Mouse (Mus musculus) limb, embryonic 13.5 days (tissue): Measurements from ENCODE around the gene Clec2e. TPM values are rescaled to one million over a fixed set of nuclear protein-coding genes. Genes with fewer than 3 reads are reported as not detected.
"Not testable (repeated sequence)": the region's sequence is repeated elsewhere in the genome, so short reads cannot be mapped to it uniquely, and the experiment has no call there.

Source experiments
- ATAC-seq: fragments of 200-750 bp; cut with Nextera tagmentation; 2 replicates; pipeline ENCODE4 v1.8.0; 2017; ENCODE audit warnings: low read depth, moderate number of reproducible peaks, moderate TSS enrichment; ENCODE audit not compliant: low FRiP score
- H3K27ac ChIP-seq: fragments of 300-500 bp; sonication (generic); 2 replicates; pipeline ENCODE4 v1.5.1; 2015; ENCODE audit warnings: inconsistent platforms, mild to moderate bottlenecking, moderate library complexity
- H3K27me3 ChIP-seq: fragments of 300-500 bp; sonication (generic); 2 replicates; pipeline ENCODE4 v1.6.1; 2015; ENCODE audit warnings: mild to moderate bottlenecking, inconsistent platforms
- H3K36me3 ChIP-seq: fragments of 300-500 bp; sonication (generic); 2 replicates; pipeline ENCODE4 v1.6.1; 2015; ENCODE audit warnings: inconsistent platforms, mild to moderate bottlenecking, moderate library complexity
- H3K4me1 ChIP-seq: fragments of 300-500 bp; sonication (generic); 2 replicates; pipeline ENCODE4 v1.6.1; 2015; ENCODE audit warnings: inconsistent platforms
- H3K4me2 ChIP-seq: fragments of 300-500 bp; sonication (generic); replicated peaks from 2 replicates; pipeline ENCODE4 v1.6.1; 2015; ENCODE audit warnings: inconsistent platforms, mild to moderate bottlenecking, moderate library complexity
- H3K4me3 ChIP-seq: fragments of 300-500 bp; sonication (generic); 2 replicates; pipeline ENCODE4 v1.5.1; 2015; ENCODE audit warnings: moderate library complexity, mild to moderate bottlenecking, inconsistent platforms
- H3K9ac ChIP-seq: fragments of 300-500 bp; sonication (generic); 2 replicates; pipeline ENCODE4 v1.6.1; 2015; ENCODE audit warnings: mild to moderate bottlenecking, inconsistent platforms
- H3K9me3 ChIP-seq: fragments of 300-500 bp; sonication (generic); 2 replicates; pipeline ENCODE4 v1.6.1; 2016; ENCODE audit warnings: inconsistent platforms
- WGBS: fragments of 180-500 bp; shearing (Covaris S2); methylation state at CpG from one replicate; pipeline ENCODE4 v1.1.7; 2015; 5-methylcytosine and 5-hydroxymethylcytosine counted together
- polyA plus RNA-seq: library from polyadenylated mRNA; unstranded; fragments of >200 nt; fragmentation: Nextera tagmentation; extraction: Ambion mirVana; gene quantifications from 2 replicates; pipeline ENCODE4 v1.2.1, GENCODE M21; 2015

The Clec2e gene
- not detected in 2 replicates for polyA plus RNA-seq

DNA sequence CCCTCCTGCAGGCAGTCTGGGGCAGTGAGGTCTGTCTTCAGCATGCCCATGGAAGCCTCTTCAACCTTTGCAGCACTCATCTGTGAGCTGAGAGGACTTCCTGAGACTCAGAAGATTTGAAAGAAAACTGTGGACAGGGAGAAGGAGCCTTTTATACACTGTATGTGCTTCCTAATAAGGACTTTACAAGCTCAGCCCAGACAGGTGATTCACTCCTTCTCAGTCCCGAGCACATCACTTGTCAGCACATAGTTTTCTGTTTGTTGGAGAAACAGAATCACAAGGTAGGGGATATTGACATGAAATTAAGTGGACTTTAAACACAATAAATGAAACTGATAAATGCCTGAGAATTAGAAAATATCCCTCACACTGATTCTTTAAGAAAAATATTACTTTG lies at the start of gene Clec2e:
Gene Clec2e (minus strand): TSS at position 120 of the 400 bp plus-strand sequence.
- not testable (repeated sequence) for ATAC-seq, H3K4me3 ChIP-seq, H3K27ac ChIP-seq, H3K27me3 ChIP-seq, H3K4me2 ChIP-seq, H3K9me3 ChIP-seq, H3K4me1 ChIP-seq, H3K36me3 ChIP-seq, H3K9ac ChIP-seq
- WGBS: 56% methylated on average over 1 of the region's 1 CpGs

DNA sequence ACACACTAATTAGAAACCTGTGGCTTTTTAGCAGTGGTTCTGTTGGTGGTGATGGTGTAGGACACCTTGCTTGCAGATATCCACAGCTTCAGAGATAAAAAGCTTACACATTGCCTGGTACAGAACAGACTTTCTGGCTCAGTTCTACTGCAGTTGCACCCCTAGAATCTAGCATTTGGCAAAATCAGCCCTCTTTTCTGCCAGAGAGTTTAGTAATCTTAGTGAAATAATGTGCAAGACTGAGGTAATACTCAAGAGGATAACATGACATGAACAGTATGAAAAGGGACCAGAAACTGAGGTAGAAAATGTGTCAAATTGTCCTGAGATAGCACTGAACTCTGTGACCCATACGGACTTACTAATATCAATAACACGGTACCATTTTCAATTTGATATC lies 46.1 kb upstream of the Clec2e start:
- Histone ChIP-seq H3K9ac (no peak overlapping the region), H3K27me3 (no peaks in the 10 kb centered on the region), H3K4me1 (no peaks in the 10 kb centered on the region), H3K4me2 (no peak overlapping the region), H3K9me3 (no peaks in the 10 kb centered on the region), H3K36me3 (no peaks in the 10 kb centered on the region), H3K4me3 (no peak overlapping the region), H3K27ac (no peak overlapping the region)
- 93% methylated on average over 2 of the region's 2 CpGs for WGBS
- ATAC-seq: no peak

DNA sequence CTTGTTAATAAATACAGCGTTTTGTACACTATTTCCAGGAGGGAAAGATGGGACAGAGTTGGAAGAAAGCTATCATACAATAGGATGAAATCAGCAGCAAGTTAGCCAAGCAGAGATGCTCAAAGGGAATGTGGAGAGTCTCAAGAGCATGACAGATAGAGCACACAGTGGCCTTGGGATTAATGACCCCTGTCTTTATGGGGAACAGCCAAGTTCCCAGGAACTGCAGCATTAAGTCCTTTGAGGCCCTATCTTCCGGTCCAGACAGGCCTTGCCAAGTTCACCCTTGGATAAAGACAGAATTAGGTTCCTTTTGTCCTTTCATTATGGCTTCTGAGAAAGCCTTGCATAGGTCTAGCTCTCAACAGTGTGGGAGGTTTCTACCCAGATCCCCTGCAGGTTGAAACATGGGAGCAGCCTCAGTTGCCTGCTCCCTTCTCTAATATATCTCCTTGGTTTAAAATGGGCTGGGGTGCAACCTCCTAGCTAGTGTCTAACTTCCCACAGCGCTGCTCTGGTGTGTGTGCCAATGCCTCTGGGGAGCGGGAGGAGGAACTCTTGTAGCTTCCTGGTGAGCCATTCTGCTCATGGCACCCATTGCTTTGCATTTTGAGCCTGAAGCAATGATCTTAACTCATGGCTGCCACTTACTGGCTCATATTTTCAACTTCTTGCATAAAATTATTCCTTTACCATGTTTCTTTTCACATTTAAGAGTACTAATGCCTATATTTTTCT lies 32.1 kb upstream of the Clec2e start:
- H3K27me3 ChIP-seq: no peaks in the 10 kb centered on the region
- no peak for ATAC-seq
- no peak overlapping the region for H3K4me3 ChIP-seq
- 84% methylated on average over 4 of the region's 4 CpGs for WGBS
- H3K36me3 ChIP-seq: no peaks in the 10 kb centered on the region
- no peak overlapping the region for H3K27ac ChIP-seq
- H3K4me1 ChIP-seq: no peaks in the 10 kb centered on the region
- no peak overlapping the region for H3K9ac ChIP-seq
- no peaks in the 10 kb centered on the region for H3K9me3 ChIP-seq
- H3K4me2 ChIP-seq: no peak overlapping the region

DNA sequence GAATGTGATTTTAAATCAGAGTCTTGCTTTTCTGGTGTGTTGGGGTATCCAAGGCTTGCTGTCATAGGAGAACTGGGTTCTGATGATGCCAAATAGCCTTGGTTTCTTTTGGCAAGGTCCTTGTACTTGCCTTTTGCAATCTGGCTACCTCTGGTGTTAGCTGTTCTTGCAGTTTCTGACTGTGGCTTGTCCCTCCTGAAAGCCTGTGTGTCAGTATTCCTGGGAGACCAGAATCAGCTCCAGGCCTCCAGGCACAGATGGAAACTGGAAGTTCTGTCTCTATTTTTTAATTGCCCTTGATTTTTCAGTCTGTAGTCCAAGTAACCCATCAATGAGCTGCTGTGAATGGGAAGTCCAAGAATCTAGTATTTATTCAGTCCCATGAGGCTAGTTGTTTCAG lies 26.1 kb upstream of the Clec2e start:
- Histone ChIP-seq H3K27me3 (no peaks in the 10 kb centered on the region), H3K4me2 (no peak overlapping the region), H3K27ac (no peak overlapping the region), H3K9ac (no peak overlapping the region), H3K9me3 (no peaks in the 10 kb centered on the region), H3K36me3 (no peaks in the 10 kb centered on the region), H3K4me3 (no peak overlapping the region), H3K4me1 (no peaks in the 10 kb centered on the region)
- ATAC-seq: no peak

DNA sequence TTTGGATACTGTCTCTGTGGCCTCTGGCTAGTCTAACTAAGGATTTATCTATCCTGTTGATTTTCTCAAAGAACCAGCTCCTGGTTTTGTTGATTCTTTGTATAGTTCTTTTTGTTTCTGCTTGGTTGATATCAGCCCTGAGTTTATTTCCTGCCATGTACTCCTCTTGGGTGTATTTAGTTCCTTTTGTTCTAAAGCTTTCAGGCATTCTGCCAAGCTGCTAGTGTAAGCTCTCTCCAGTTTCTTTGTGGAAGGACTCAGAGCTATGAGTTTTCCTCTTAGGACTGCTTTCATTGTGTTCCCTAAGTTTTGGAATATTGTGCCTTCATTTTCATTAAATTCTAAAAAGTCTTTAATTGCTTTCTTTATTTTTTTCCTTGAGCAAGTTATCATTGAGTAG lies 23.8 kb upstream of the Clec2e start:
- ATAC-seq, H3K4me3 ChIP-seq, H3K9ac ChIP-seq, H3K4me2 ChIP-seq, H3K4me1 ChIP-seq, H3K9me3 ChIP-seq, H3K27ac ChIP-seq, H3K27me3 ChIP-seq, H3K36me3 ChIP-seq: not testable (repeated sequence)

DNA sequence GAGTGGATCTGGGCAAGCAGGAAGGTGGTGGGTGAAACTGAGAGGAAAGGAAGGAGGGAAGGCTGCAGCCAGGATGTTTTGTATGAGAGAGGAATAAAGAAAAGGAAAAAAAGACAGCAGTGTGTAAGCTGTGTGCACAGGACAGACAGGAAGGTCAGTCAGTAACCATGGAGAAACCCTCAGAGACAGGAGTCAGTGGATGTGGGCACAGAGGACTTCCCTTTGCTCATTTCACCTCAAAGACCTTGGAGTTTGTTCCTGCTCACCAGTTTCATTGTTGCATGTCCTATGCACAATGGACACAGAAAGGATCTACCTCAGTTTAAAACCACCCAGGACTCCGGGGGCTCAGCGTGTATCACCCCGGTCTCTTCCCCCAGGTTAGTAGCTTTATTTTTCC lies 15.5 kb upstream of the Clec2e start:
- Histone ChIP-seq H3K4me2 (no peak overlapping the region), H3K4me1 (no peaks in the 10 kb centered on the region), H3K36me3 (no peaks in the 10 kb centered on the region), H3K9me3 (no peaks in the 10 kb centered on the region), H3K4me3 (no peak overlapping the region), H3K27ac (no peak overlapping the region), H3K9ac (no peak overlapping the region), H3K27me3 (no peaks in the 10 kb centered on the region)
- ATAC-seq: no peak
- 97% methylated on average over 3 of the region's 3 CpGs for WGBS

DNA sequence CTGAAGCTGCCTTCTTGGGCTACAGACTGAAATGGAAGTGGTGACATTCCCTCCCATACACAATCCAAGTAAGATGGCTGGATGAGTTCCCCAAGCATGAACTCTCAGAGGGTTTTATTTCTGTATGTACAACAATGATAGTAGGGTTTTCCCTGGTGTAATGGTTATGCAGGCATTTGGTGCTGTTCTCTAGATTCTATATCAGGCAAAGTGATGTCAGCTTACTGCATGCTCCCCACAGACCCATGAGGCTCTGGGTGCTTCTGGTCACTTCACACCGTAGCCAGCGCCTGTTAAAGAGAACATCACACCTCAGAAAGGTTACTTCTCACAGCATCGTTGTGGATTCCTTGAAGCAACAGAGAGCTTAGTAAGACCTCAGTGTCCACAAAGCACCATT lies 13.5 kb upstream of the Clec2e start:
- 71% methylated on average over 3 of the region's 3 CpGs for WGBS
- not testable (repeated sequence) for H3K9me3 ChIP-seq, H3K27ac ChIP-seq, H3K27me3 ChIP-seq, H3K4me2 ChIP-seq, H3K4me3 ChIP-seq, H3K4me1 ChIP-seq, H3K9ac ChIP-seq, H3K36me3 ChIP-seq, ATAC-seq

DNA sequence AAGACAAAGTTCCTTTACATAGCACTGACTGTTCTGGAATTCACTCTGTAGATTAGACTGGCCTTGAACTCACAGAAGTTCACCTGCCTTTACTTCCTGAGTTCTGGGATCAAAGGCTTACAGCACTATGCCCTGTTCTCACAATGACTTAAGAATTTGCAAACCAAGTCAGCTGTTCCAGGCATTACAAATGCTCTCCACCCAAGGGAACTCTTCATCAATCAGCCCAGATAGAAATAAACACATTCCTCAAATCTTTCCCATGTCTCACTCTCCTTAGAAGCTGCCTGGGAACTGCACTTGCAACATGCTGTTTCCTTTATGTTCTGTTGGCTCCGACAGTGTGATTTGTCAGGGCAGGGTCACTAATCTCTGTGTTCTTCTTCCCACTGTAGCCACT lies 13.1 kb upstream of the Clec2e start:
- Histone ChIP-seq H3K9ac (no peak overlapping the region), H3K4me1 (no peaks in the 10 kb centered on the region), H3K27ac (no peak overlapping the region), H3K4me3 (no peak overlapping the region), H3K9me3 (no peaks in the 10 kb centered on the region), H3K27me3 (no peaks in the 10 kb centered on the region), H3K36me3 (no peaks in the 10 kb centered on the region), H3K4me2 (no peak overlapping the region)
- 38% methylated on average over 1 of the region's 1 CpGs for WGBS
- ATAC-seq: no peak

DNA sequence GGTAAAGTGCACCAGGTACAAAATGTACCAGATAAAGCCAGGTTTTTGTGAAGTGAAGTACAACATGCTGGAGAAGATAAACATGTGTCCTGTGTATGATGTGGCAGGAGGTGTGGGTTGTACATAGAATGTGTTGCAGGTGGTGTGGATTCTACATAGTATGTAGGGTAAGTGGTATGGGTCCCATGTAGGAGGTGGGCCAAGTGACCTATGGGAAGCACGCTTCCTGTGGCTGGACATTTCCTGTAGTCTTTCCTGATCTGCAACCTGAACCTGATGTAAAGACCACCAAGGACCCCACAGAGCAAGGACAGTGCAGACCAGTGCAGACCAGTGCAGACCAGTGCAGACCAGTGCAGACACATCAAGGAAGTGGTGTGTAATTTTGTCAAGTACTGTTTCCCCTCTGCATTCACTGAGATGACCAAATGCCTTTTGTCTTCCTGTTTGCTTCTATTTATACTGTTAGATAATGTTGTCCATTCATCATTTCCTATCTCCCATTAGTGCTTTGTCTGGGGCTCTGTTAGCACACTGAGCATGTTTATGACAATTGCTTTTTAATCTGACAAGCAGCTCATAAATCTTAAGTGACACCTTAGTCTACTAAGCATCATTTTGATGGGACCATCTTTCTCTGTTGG lies 12.4 kb upstream of the Clec2e start:
- no peak overlapping the region for H3K4me2 ChIP-seq
- no peak overlapping the region for H3K9ac ChIP-seq
- 84% methylated on average over 1 of the region's 1 CpGs for WGBS
- H3K27me3 ChIP-seq: no peaks in the 10 kb centered on the region
- no peaks in the 10 kb centered on the region for H3K36me3 ChIP-seq
- no peaks in the 10 kb centered on the region for H3K4me1 ChIP-seq
- no peak overlapping the region for H3K27ac ChIP-seq
- no peak overlapping the region for H3K4me3 ChIP-seq
- H3K9me3 ChIP-seq: no peaks in the 10 kb centered on the region
- ATAC-seq: no peak

DNA sequence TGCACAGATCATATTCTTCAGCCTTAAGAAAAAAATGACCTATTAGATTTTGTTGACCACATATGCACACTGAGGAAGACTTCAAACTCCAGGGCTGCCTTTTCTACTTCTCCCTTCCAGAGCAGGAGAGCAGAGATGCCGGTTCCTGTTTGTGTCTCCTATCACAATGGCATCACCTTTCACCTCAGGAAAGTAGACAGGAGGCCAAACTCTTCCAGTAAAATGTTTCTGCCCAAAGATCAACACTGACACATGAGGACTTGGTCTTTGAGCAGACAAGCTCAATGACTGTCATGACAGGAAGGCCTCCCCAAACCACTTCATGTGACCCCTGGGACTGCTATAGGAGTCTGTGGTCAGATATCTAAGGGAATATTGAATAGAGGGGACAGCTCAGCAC lies 11.8 kb upstream of the Clec2e start:
- no peak for ATAC-seq
- Histone ChIP-seq H3K9me3 (no peaks in the 10 kb centered on the region), H3K27me3 (no peaks in the 10 kb centered on the region), H3K9ac (no peak overlapping the region), H3K36me3 (no peaks in the 10 kb centered on the region), H3K27ac (no peak overlapping the region), H3K4me3 (no peak overlapping the region), H3K4me2 (no peak overlapping the region), H3K4me1 (no peaks in the 10 kb centered on the region)
- WGBS: 74% methylated on average over 1 of the region's 1 CpGs

DNA sequence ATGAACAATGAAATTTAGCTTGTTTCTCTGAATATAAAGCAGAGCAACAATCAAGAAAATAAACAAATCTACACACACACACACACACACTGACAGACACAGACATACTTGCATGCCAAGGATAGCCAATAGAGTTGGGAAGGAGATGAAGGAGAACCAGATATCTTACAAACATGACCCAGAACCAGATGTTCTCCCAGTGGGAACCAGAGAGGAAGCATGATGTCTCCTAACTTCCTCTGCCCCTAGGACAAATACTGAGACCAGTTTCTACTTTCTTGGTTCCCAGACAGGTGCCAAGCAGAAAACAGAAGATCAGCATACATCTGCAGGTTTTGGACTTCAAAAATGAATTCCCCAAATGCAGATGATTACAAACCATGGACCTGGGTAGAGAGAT lies 7.2 kb upstream of the Clec2e start:
- no peak overlapping the region for H3K4me2 ChIP-seq
- H3K27ac ChIP-seq: no peak overlapping the region
- H3K4me3 ChIP-seq: no peak overlapping the region
- no peaks in the 10 kb centered on the region for H3K4me1 ChIP-seq
- no peak for ATAC-seq
- no peaks in the 10 kb centered on the region for H3K27me3 ChIP-seq
- H3K9me3 ChIP-seq: no peaks in the 10 kb centered on the region
- no peaks in the 10 kb centered on the region for H3K36me3 ChIP-seq
- H3K9ac ChIP-seq: no peak overlapping the region

DNA sequence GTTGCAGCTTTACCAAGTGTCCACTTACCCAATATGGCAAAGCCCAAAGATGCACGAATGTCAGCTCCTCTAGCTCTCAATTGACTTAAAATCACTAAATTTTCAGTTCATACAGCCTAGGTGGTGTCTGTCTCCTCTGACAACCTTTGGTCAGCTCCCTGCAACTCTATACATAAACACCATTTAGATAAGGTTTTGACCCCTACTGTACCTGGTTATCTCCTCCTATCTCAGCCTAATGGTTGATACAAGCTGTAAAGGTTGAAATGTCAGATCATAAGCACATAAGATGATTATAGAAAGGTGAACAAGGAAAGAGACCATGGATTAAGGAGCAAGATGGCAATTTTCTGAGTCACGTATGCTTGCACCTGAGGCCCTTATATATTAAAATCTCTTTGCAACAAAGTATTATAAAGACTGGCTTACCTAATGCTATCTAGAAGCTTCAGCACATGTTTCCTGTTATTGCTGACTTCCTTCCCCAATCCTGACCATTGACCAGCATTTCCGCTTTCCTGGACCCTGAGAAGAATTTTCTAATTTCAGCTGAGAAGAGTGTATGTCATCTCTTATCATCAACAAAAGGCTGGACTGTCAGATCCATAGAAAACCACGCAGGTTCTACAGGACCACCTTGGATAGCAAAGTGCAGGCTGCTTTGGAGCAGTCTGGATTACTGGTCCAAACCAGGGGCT lies 2.3 kb upstream of the Clec2e start:
- no peaks in the 10 kb centered on the region for H3K36me3 ChIP-seq
- H3K9ac ChIP-seq: no peak overlapping the region
- H3K27me3 ChIP-seq: no peaks in the 10 kb centered on the region
- H3K9me3 ChIP-seq: no peaks in the 10 kb centered on the region
- H3K4me1 ChIP-seq: no peaks in the 10 kb centered on the region
- no peak overlapping the region for H3K4me2 ChIP-seq
- H3K27ac ChIP-seq: no peak overlapping the region
- 77% methylated on average over 4 of the region's 4 CpGs for WGBS
- no peak overlapping the region for H3K4me3 ChIP-seq
- ATAC-seq: no peak
